Mouse (Mus musculus): ENCODE results near the gene Bap1. TPM values are rescaled to one million over a fixed set of nuclear protein-coding genes. Genes with fewer than 3 reads are reported as not detected.

Gene Bap1
- polyA plus RNA-seq, 1 experiment from 2014 or later, result 57.8 TPM

GRCm38 (mm10) chr14:31269456-31270100 is 18.3 kb downstream of the Bap1 start:
- H3K4me1 ChIP-seq (replicated peaks; ENCODE audit: insufficient read depth, low read length), result peaks cover 10% of the 10 kb centered on the region; the same call in 1 of the 2 replicates
- H3K9me3 ChIP-seq (replicated peaks; ENCODE audit: low read length), result no peaks in the 10 kb centered on the region
- peak overlapping the region; percentile 45; the same call in 1 of the 2 replicates for H3K9ac ChIP-seq (ENCODE audit: low read depth, low read length)
- DNase-seq (ENCODE audit: low spot score), result peak; percentile 93
- H3K27me3 ChIP-seq (ENCODE audit: insufficient read depth, low read length), result no peaks in the 10 kb centered on the region
- no peak for TF ChIP-seq CTCF (IDR thresholded peaks at IDR 0.05; ENCODE audit: low read depth)
- H3K4me3 ChIP-seq (replicated peaks; ENCODE audit: low read depth, low read length), result peak overlapping the region; percentile 10
- no peaks in the 10 kb centered on the region for H3K36me3 ChIP-seq (ENCODE audit: insufficient read depth, low read length)
- ATAC-seq (replicated peaks; ENCODE audit: low FRiP score, low read depth), result peak; percentile 86
- H3K27ac ChIP-seq, result peak overlapping the region; percentile 38; the same call in 1 of the 2 replicates
- WGBS, result 13% methylated on average over 27 of the region's 28 CpGs
- H3K4me2 ChIP-seq (ENCODE audit: low read length), result peak overlapping the region; percentile 49

- Histone ChIP-seq H3K4me3 (replicated peaks; ENCODE audit: low read depth, low read length) (no peak overlapping the region), H3K36me3 (ENCODE audit: insufficient read depth, low read length) (no peaks in the 10 kb centered on the region), H3K4me2 (ENCODE audit: low read length) (no peak overlapping the region), H3K27ac (no peak overlapping the region), H3K9ac (ENCODE audit: low read depth, low read length) (no peak overlapping the region), H3K4me1 (replicated peaks; ENCODE audit: insufficient read depth, low read length) (peaks cover 10% of the 10 kb centered on the region; the same call in 1 of the 2 replicates), H3K9me3 (replicated peaks; ENCODE audit: low read length) (no peaks in the 10 kb centered on the region), H3K27me3 (ENCODE audit: insufficient read depth, low read length) (no peaks in the 10 kb centered on the region)
- WGBS, result 93% methylated on average over 6 of the region's 6 CpGs
- TF ChIP-seq CTCF (IDR thresholded peaks at IDR 0.05; ENCODE audit: low read depth), result no peak
- DNase-seq (ENCODE audit: low spot score), result no peak
- ATAC-seq (replicated peaks; ENCODE audit: low FRiP score, low read depth), result no peak
Observed at GRCm38 (mm10) chr14:31271121-31271520, 19.9 kb downstream of the Bap1 start.

- no peaks in the 10 kb centered on the region for H3K36me3 ChIP-seq (ENCODE audit: insufficient read depth, low read length)
- DNase-seq (ENCODE audit: low spot score) (peak; percentile 85), ATAC-seq (replicated peaks; ENCODE audit: low FRiP score, low read depth) (0 out of 2 replicates have a peak, but pooled peaks have one; percentile 12)
- no peak overlapping the region for H3K4me3 ChIP-seq (replicated peaks; ENCODE audit: low read depth, low read length)
- TF ChIP-seq CTCF (IDR thresholded peaks at IDR 0.05; ENCODE audit: low read depth), result peak; percentile 93
- H3K4me1 ChIP-seq (replicated peaks; ENCODE audit: insufficient read depth, low read length), result peaks cover 10% of the 10 kb centered on the region; the same call in 1 of the 2 replicates
- no peak overlapping the region for H3K4me2 ChIP-seq (ENCODE audit: low read length)
- no peaks in the 10 kb centered on the region for H3K9me3 ChIP-seq (replicated peaks; ENCODE audit: low read length)
- no peaks in the 10 kb centered on the region for H3K27me3 ChIP-seq (ENCODE audit: insufficient read depth, low read length)
- 23% methylated on average over 7 of the region's 7 CpGs for WGBS
- no peak overlapping the region for H3K27ac ChIP-seq
- no peak overlapping the region for H3K9ac ChIP-seq (ENCODE audit: low read depth, low read length)
Observed at GRCm38 (mm10) chr14:31272164-31272563, 20.9 kb downstream of the Bap1 start.

- TF ChIP-seq CTCF (IDR thresholded peaks at IDR 0.05; ENCODE audit: low read depth), result no peak
- Histone ChIP-seq H3K27me3 (ENCODE audit: insufficient read depth, low read length) (no peaks in the 10 kb centered on the region), H3K9ac (ENCODE audit: low read depth, low read length) (no peak overlapping the region), H3K4me3 (replicated peaks; ENCODE audit: low read depth, low read length) (no peak overlapping the region), H3K4me1 (replicated peaks; ENCODE audit: insufficient read depth, low read length) (no peaks in the 10 kb centered on the region), H3K4me2 (ENCODE audit: low read length) (no peak overlapping the region), H3K27ac (no peak overlapping the region), H3K36me3 (ENCODE audit: insufficient read depth, low read length) (no peaks in the 10 kb centered on the region), H3K9me3 (replicated peaks; ENCODE audit: low read length) (no peaks in the 10 kb centered on the region)
- DNase-seq (ENCODE audit: low spot score) (no peak), ATAC-seq (replicated peaks; ENCODE audit: low FRiP score, low read depth) (no peak)
- 72% methylated on average over 8 of the region's 8 CpGs for WGBS
Observed at GRCm38 (mm10) chr14:31285728-31286127, 34.5 kb downstream of the Bap1 start.

Other genes starting within 250 kb of the Bap1 start
- gene Spcs1, start 249.8 kb upstream of the Bap1 start, polyA plus RNA-seq (2015; fragmentation: Nextera tagmentation; extraction: Ambion mirVana), result 541 and 596 TPM in 2 replicates
- 67.3 and 75.8 TPM in 2 replicates for gene Pbrm1, start 232.3 kb upstream of the Bap1 start, polyA plus RNA-seq (2015; fragmentation: Nextera tagmentation; extraction: Ambion mirVana)
- 96.3 and 99.5 TPM in 2 replicates for gene Gnl3, start 232.3 kb upstream of the Bap1 start, polyA plus RNA-seq (2015; fragmentation: Nextera tagmentation; extraction: Ambion mirVana)
- gene Smim4, start 122.5 kb upstream of the Bap1 start, polyA plus RNA-seq (2015; fragmentation: Nextera tagmentation; extraction: Ambion mirVana), result 210 and 212 TPM in 2 replicates
- gene Nt5dc2, start 120.4 kb upstream of the Bap1 start, polyA plus RNA-seq (2015; fragmentation: Nextera tagmentation; extraction: Ambion mirVana), result 201 and 204 TPM in 2 replicates
- gene Stab1, start 82.8 kb upstream of the Bap1 start, polyA plus RNA-seq (2015; fragmentation: Nextera tagmentation; extraction: Ambion mirVana), result 26.4 and 27.8 TPM in 2 replicates
- 0.79 and 0.95 TPM in 2 replicates for gene Tnnc1, start 43.1 kb upstream of the Bap1 start, polyA plus RNA-seq (2015; fragmentation: Nextera tagmentation; extraction: Ambion mirVana)
- 197 and 214 TPM in 2 replicates for gene Nisch, start 34.5 kb upstream of the Bap1 start, polyA plus RNA-seq (2015; fragmentation: Nextera tagmentation; extraction: Ambion mirVana)
- 6.5 and 7.8 TPM in 2 replicates for gene Sema3g, start 33.6 kb upstream of the Bap1 start, polyA plus RNA-seq (2015; fragmentation: Nextera tagmentation; extraction: Ambion mirVana)
- 16.8 and 18.1 TPM in 2 replicates for gene Phf7, start 133 bp upstream of the Bap1 start, polyA plus RNA-seq (2015; fragmentation: Nextera tagmentation; extraction: Ambion mirVana)
- gene Dnah1, start 72.4 kb downstream of the Bap1 start, polyA plus RNA-seq (2015; fragmentation: Nextera tagmentation; extraction: Ambion mirVana), result 4.3 and 4.4 TPM in 2 replicates
- gene Capn7, start 85.2 kb downstream of the Bap1 start, polyA plus RNA-seq (2015; fragmentation: Nextera tagmentation; extraction: Ambion mirVana), result 38.8 and 40.3 TPM in 2 replicates
- 45.2 and 46.8 TPM in 2 replicates for gene Sh3bp5, start 184.6 kb downstream of the Bap1 start, polyA plus RNA-seq (2015; fragmentation: Nextera tagmentation; extraction: Ambion mirVana)
- gene Eaf1, start 242.9 kb downstream of the Bap1 start, polyA plus RNA-seq (2015; fragmentation: Nextera tagmentation; extraction: Ambion mirVana), result 14.9 and 16.0 TPM in 2 replicates
- gene Mettl6, start 243.6 kb downstream of the Bap1 start, polyA plus RNA-seq (2015; fragmentation: Nextera tagmentation; extraction: Ambion mirVana), result 43.9 and 51.6 TPM in 2 replicates

All from kidney, postnatal 0 days (tissue).